Mouse (Mus musculus): ENCODE data around the gene Wdr45b. TPM values are rescaled to one million over a fixed set of nuclear protein-coding genes. Genes with fewer than 3 reads are reported as not detected.
"Not testable (repeated sequence)": the region's sequence is repeated elsewhere in the genome, so short reads cannot be mapped to it uniquely, and the experiment has no call there.

The Wdr45b gene
- total RNA-seq (2021), result 10 to 100 TPM; 70.2 to 78.1 TPM

- DNase-seq, result peak; percentile 98 to 99
These were observed at the start of gene Wdr45b for GRCm38 (mm10) chr11:121354091-121354707. Gene Wdr45b (minus strand): TSS chr11:121354445.

- DNase-seq, result no peak
These were observed 38.2 kb upstream of the Wdr45b start for GRCm38 (mm10) chr11:121392405-121392804.

DNA sequence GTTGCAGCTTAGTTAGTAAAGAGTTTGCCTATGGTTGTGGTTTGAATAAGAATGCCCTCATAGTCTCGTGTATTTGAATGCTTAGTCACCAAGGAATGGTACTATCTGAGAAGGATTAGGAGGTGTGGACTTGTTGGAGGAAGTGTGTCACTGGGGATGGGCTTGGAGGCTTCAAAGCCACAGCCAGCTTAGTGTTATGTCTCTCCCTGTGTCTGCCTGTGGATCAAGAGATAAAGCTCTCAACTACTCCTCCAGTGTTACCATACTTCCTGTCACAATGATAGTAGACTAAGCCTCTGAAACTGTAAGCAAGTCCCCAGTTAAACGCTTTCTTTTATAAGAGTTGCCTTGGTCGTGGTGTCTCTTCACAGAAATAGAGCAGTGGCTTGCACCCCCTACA, 36.5 kb upstream of the Wdr45b start:
- no peak for DNase-seq

DNA sequence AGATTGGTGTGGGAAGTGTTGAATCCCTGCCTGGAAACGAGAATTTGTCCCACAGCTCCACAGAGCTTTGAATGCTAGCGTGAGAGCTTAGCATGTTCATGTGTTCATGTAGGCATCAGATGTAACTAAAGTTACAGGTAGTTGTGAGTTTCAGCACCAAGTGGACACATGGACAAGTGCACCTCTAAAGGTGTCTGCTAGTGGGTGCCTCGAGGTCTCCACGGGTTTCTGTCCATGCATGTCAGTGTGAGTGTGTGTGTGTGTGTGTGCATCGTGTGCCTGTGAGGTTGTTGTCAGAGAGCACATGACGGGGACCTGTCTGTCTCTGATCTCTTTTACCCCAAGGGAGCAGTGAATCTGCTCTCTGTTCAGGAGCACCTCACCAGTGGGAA, 34.3 kb upstream of the Wdr45b start:
- no peak for DNase-seq

- DNase-seq, result peak; percentile 92 to 94
These were observed 33.7 kb upstream of the Wdr45b start, which contains the start of gene Rab40b for GRCm38 (mm10) chr11:121387750-121388553. Gene Rab40b (minus strand): TSS chr11:121388251.

DNA sequence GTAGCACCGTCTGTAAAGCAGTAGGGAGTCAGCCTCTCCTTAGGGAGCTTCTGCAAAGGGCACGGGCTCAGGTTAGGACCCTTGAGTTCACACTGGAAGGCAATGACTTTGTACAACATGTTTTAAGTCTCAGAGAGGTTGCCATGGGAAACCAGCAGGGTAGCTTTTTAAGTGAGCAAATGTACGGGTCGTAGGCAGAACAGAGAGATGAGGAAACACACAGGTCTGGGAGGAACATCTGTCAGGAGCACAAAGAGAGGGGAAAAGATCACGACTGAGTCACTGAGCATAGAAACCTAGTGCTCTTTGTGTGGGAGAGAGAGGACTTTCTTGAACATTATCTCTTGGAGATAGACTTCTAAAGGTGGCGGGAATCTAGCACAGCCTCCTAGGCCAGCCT, 26.0 kb upstream of the Wdr45b start:
- no peak for DNase-seq

GRCm38 (mm10) chr11:121378644-121379043, 24.4 kb upstream of the Wdr45b start:
- DNase-seq, result no peak

- no peak for DNase-seq
These were observed 19.1 kb upstream of the Wdr45b start for GRCm38 (mm10) chr11:121373305-121373704.

DNA sequence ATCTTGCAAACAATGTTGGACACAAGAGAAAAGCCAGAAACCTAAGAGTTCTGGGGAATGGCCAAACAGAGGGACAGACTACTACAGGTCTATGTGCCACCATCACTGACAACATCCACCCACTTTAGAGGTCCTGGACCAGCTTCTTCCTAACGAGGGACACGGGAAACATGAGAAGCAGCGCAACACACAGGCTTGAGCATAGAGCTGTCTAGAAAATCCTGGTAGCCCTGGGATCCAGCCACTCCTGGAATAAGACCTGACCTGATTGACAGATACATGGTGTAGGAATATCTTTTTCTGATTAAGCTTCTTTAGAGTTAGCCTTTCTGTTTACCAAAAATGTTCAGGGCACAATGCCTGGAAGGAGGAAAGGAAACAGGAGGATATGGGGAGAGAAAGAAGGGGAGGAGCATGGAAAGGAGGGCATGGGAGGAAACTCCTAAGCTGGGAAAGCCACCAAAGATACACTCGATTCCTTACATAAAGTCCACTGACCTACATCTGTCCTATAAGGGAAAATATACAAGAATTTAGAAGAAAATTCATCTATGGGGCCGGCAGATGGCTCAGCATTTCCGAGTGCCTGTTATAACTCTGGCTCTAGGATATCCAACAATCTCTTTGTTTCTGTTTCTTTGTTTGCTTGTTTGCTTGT, 16.2 kb upstream of the Wdr45b start:
- DNase-seq, result no peak

DNA sequence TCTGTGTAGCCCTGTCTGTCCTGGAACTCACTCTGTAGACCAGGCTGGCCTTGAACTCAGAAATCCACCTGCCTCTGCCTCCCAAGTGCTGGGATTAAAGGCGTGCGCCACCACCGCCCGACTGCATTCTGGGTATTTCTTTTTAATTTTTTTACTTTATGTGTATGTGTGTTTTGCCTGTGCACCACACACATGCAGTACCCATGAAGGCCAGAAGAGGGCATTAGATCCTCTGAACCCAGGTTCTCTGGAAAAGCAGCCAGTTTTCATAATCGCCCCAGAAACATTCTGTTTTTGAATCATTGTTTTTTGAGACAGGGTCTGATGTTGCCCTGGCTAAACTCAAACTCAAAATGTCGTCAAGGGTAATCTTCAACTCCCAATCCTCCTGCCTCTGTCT, 15.4 kb upstream of the Wdr45b start:
- DNase-seq, result peak in 1 of 2 experiments; percentile 20

DNA sequence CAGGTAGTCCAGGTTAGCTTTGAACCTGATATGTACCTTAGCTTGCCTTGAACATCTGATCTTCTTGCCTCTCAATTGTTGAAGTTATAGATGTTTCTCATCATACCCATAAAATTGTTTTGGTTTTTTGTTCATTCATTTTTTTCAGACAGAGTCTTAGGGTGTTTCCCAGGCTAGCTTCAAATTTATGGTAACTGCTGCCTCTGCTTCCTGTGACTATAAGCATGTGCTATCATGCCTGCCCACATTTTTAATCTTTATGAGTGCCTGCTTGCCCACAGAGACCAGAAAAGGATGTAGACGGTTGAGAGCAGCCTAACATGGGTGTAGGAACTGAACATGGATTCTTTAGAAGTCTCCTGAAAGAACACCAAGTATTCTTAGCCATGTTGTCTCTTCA, 14.5 kb upstream of the Wdr45b start:
- DNase-seq, result no peak

DNA sequence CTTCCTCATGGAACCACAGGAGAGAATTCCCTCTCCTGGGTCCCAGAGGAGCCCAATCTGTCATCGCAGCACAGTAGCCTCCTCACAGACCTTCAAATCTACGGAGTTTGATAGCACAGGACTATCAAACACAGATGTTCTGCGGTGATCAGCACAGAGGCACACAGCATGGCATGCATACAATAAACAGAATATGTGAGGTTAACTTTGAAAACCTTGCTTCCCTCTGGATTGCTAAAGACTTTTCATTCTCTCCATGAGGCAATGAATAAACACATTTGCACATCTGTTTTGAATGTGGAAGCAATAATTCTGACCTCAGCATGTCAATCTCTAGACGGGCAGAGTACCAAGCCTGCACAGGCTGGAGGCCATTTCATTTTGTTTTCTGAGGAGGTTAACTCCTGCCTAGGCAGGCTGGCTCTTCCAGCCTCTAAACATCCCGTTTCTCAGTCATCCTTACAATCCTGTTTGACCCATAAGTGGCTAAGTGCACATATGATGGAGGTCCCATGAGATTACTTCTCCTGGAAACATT, 13.0 kb upstream of the Wdr45b start:
- DNase-seq, result no peak

GRCm38 (mm10) chr11:121362212-121362611, 8.0 kb upstream of the Wdr45b start:
- DNase-seq, result no peak

- DNase-seq, result peak in 1 of 2 experiments; percentile 18
These were observed 737 bp downstream of the Wdr45b start for GRCm38 (mm10) chr11:121353326-121354090.

- DNase-seq, result not testable (repeated sequence)
These were observed 5.5 kb downstream of the Wdr45b start for GRCm38 (mm10) chr11:121348727-121349126.

GRCm38 (mm10) chr11:121348166-121348565, 6.1 kb downstream of the Wdr45b start:
- DNase-seq, result no peak

- no peak for DNase-seq
These were observed 7.2 kb downstream of the Wdr45b start for GRCm38 (mm10) chr11:121347036-121347435.

DNA sequence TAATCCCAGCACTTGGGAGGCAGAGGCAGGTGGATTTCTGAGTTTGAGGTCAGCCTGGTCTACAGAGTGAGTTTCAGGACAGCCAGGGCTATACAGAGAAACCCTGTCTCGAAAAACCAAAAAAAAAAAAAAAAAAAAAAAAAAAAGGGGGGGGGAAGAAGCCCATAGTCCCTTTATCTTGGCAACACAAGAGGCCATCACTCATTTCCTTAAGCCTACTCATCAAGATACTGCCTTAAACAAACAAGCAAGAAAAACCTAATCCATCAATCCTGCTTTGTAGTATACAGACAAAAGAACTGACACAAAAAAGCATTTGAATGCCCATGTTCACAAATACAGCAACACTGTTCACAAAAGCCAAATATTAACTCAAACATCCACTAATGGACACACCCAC, 11.8 kb downstream of the Wdr45b start:
- DNase-seq, result not testable (repeated sequence)

DNA sequence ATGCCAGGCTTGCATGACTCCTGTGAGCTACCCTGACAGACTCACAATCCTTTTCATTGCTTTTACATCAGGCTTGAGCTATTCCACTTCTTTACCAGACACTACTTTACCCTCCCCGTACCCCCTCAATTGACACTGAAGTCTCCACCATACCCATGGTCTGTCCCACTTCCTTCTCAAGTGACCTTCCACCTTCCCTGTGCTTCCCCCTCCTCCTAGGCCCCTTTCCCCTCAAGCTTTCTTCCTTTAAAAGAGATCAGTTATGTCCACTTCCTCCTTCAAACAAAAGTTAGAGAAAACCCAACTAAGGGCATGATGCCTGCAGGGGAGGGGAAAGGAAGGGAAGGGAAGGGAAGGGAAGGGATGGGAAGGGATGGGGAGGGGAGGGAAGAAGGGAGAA, 14.0 kb downstream of the Wdr45b start:
- DNase-seq, result no peak

GRCm38 (mm10) chr11:121339647-121340046, 14.6 kb downstream of the Wdr45b start:
- no peak for DNase-seq

DNA sequence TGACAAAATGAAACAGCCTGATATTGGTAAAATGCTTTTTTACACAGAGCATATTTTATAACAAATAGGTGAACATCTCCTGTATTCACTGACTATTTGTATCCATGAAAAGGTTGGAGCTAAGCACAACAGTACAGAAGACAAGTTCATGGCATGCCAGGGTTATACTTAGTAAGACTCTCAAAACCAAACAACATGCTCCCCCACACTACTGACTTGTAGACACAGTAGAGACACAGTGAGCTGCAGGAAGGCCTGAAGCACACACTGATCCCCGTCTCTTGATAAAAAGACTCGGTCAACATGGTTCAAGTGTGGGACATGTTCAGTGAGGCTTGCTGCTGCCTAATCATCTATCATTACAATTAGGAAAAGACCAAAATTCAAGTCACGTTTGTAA, 22.6 kb downstream of the Wdr45b start:
- DNase-seq, result no peak

DNA sequence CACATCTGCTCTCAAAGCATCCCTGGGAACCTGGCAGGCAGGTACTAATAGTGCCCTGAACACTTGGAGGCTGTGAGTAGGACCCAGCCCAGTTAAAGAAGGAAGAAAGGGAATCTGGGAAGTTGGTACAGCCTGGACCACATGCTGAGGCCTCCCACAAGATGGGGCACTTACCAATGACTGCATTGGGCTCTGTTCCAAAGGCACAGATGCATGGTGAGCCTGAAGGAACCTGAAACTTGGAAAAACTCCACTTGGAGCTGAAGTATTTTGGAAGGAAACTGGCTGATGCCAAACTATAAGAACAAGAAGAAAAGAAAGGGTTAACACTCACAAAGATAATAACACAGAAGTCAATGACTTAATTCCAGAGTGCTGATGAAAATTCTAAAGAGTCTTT, 25.6 kb downstream of the Wdr45b start:
- DNase-seq, result no peak
